Mouse (Mus musculus): ENCODE results near the gene Abca8a. TPM values are rescaled to one million over a fixed set of nuclear protein-coding genes. Genes with fewer than 3 reads are reported as not detected.
A peak's percentile ranks its signal among the peaks of the same experiment; 100 is the strongest.
"Not testable (repeated sequence)": the region's sequence is repeated elsewhere in the genome, so short reads cannot be mapped to it uniquely, and the experiment has no call there.

Gene Abca8a
- polyA plus RNA-seq, 1 experiment from 2014 or later: 6.7 TPM

DNA sequence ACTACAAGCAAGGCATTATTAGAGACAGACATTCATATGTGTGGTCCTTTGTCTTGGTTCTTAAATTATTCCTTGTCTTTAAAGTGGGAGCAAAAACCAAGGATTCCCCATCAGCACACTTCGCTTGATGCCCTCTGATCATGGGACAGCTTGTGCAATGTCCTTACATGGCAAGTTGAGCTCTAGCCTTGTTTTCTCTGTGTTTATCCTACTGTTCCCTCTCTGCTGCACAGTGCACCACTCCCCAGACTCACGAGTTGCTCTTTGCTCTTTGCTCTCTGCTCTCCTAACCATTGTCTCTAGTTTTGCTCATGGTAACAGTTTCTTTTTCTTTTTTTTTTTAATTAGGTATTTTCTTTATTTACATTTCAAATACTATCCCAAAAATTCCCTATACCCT, 35.7 kb downstream of the Abca8a start:
- Histone ChIP-seq H3K4me3 (no peak overlapping the region), H3K27me3 (no peaks in the 10 kb centered on the region), H3K27ac (no peak overlapping the region), H3K9me3 (no peaks in the 10 kb centered on the region), H3K9ac (no peak overlapping the region), H3K4me2 (no peak overlapping the region), H3K36me3 (no peaks in the 10 kb centered on the region), H3K4me1 (no peaks in the 10 kb centered on the region)
- 62% methylated on average over 2 of the region's 2 CpGs for WGBS
- no peak for ATAC-seq (ENCODE audit: borderline replicate concordance, extremely low read depth, low FRiP score, low TSS enrichment)

DNA sequence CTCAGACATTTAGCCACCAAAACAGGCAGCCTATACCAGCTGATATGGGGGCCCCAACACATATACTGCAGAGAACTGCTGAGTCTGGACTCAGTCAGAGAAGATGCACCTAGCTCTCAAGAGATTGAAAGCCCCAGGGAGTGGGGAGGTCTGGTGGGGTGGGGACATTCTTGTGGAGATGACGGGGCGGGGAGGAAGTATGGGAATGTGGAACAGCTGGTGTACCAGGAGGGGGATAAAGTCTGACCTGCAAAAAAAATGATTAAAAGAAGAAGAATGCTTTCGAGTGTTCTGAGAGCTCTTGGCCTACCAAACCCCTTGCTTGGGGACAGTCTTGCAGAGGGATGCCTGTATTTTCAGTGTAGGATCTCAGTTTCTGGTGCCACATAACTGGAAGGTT, 42.1 kb downstream of the Abca8a start:
- WGBS: 45% methylated on average over 3 of the region's 3 CpGs
- H3K4me3 ChIP-seq: no peak overlapping the region
- no peak overlapping the region for H3K27ac ChIP-seq
- no peak for ATAC-seq (ENCODE audit: borderline replicate concordance, extremely low read depth, low FRiP score, low TSS enrichment)
- no peak overlapping the region for H3K9ac ChIP-seq
- no peaks in the 10 kb centered on the region for H3K36me3 ChIP-seq
- no peaks in the 10 kb centered on the region for H3K4me1 ChIP-seq
- no peaks in the 10 kb centered on the region for H3K9me3 ChIP-seq
- H3K4me2 ChIP-seq: no peak overlapping the region
- H3K27me3 ChIP-seq: no peaks in the 10 kb centered on the region

DNA sequence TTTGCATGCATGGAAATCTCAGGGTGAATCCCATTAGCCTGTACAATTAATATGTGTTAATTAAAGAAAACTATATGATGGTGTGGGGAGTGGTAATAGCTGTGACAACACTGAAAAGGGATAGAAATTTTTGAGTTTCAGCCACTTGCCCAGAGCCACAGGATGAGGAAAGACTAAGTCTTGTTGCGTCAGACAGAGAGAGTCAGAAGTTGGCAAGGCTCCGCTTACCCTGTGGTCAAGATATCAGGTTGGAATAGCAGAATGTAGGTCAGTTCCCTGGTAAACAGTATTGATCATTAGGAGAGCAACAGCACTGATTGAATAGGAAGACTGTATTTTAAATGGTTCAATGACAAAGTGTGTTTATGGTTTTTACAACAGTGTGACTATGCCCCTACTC, 58.0 kb downstream of the Abca8a start:
- no peaks in the 10 kb centered on the region for H3K9me3 ChIP-seq
- 86% methylated on average over 2 of the region's 2 CpGs for WGBS
- no peak for ATAC-seq (ENCODE audit: borderline replicate concordance, extremely low read depth, low FRiP score, low TSS enrichment)
- H3K4me3 ChIP-seq: no peak overlapping the region
- H3K9ac ChIP-seq: no peak overlapping the region
- H3K4me2 ChIP-seq: no peak overlapping the region
- no peaks in the 10 kb centered on the region for H3K27me3 ChIP-seq
- no peaks in the 10 kb centered on the region for H3K4me1 ChIP-seq
- no peaks in the 10 kb centered on the region for H3K36me3 ChIP-seq
- H3K27ac ChIP-seq: no peak overlapping the region

DNA sequence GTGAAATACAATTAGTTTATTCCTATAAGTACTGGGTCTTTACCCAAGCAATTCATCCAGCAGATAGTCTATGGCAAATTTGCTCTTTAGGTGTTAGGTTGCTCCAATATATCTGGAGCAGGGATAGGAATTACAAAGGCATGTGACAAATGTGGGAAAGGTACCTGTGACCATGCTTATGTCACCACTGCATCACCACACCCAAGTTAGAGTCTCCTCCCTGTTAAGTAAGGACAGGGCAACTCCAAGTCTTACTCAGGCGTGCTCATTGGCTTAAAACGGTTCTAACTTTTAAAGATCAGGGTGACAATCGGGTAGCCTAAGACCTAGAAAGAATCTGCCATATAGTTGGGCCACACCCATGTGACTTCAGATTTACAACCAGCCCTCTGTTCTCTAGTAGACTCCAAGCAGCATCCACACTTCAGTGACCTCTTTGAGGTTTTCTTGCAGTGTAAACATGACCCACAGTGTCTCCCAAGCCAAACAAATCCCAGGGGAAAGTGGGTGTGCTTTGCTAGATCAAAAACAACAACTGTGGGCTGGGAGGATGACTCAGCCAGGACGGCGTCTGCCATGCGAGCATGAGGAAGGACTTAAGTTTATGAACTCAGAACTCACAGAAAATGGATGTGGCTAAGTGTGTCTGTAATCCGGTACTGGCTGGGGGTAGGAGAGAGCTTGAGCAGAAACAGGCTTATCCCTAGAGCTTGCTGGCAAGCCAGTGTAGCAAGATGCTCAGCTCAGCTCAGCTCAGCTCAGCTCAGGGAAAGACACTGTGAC, 66.7 kb downstream of the Abca8a start:
- H3K9ac ChIP-seq: no peak overlapping the region
- no peaks in the 10 kb centered on the region for H3K4me1 ChIP-seq
- H3K36me3 ChIP-seq: no peaks in the 10 kb centered on the region
- peak; percentile 46; the same call in 1 of the 2 replicates for ATAC-seq (ENCODE audit: borderline replicate concordance, extremely low read depth, low FRiP score, low TSS enrichment)
- H3K4me3 ChIP-seq: no peak overlapping the region
- H3K4me2 ChIP-seq: no peak overlapping the region
- 39% methylated on average over 7 of the region's 7 CpGs for WGBS
- H3K27ac ChIP-seq: no peak overlapping the region
- H3K9me3 ChIP-seq: no peaks in the 10 kb centered on the region
- H3K27me3 ChIP-seq: no peaks in the 10 kb centered on the region

DNA sequence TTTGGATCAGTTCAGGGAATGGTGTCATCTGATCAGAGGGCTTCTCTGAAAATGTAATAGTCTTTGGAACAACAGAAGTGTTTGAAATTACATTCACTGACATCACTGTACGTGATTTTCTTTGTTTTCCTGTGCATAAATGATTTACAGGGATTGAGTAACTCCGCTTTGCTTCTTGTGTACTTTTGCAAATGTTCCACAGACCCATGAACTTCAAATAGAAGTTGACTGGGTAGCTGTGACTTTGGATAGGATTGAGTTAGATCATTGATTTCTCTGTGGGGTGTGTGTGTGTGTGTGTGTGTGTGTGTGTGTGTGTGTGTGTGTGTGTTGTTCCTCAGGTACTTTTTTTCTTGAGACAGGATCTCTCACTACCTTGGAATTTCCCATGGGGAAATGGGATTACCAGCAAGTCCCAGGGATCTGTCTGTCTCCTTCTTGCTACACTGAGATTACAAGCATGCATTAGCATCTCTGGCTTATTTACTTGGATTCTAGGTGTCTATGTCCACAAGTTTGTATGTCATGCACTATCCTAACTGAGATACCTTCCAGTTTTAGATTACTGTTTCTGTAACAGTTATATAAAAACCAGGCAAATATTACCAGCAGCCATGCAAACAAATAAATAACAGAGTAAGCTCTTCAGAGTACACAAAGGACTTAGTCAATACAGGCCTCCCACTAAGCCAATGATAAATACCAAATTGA, 84.8 kb downstream of the Abca8a start:
- H3K9me3 ChIP-seq: no peaks in the 10 kb centered on the region
- ATAC-seq (ENCODE audit: borderline replicate concordance, extremely low read depth, low FRiP score, low TSS enrichment): no peak
- no peak overlapping the region for H3K4me3 ChIP-seq
- H3K27ac ChIP-seq: no peak overlapping the region
- no peaks in the 10 kb centered on the region for H3K36me3 ChIP-seq
- no peaks in the 10 kb centered on the region for H3K27me3 ChIP-seq
- no peak overlapping the region for H3K4me2 ChIP-seq
- H3K9ac ChIP-seq: no peak overlapping the region
- 63% methylated on average over 2 of the region's 2 CpGs for WGBS
- H3K4me1 ChIP-seq: no peaks in the 10 kb centered on the region

DNA sequence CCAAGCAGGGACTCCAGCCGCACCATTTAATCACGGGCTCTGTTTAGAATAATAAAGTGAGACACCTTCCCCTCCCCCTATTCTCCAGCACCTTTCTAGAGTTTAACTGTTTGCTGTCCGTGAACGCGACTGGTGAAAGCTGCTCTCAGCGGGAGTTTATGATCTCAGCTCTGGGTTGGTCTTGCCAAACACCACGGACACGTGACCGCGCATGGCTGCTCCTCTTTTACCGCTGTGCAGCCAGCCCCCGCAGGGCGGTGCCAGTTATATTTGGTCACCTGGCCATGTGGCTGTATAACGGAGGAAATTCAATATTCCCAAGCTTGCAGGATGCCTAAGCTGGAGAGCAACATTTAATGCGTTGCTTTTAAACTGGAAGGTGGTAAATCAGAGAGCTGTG, 100.2 kb downstream of the Abca8a start, which contains the start of gene Abca8b:
Gene Abca8b, minus strand, starts transcription at position 222 of the 400 bp plus-strand sequence.
- H3K4me1 ChIP-seq: peaks cover 13% of the 10 kb centered on the region
- no peak within 1 kb of the TSS for H3K27ac ChIP-seq
- H3K9me3 ChIP-seq: no peaks in the 10 kb centered on the region
- H3K4me2 ChIP-seq: peak within 1 kb of the TSS; percentile 79
- peak within 1 kb of the TSS; percentile 11; the same call in 1 of the 2 replicates for H3K9ac ChIP-seq
- under 1% methylated on average over 15 of the region's 15 CpGs for WGBS
- H3K4me3 ChIP-seq: peak within 1 kb of the TSS; percentile 45
- no peaks in the 10 kb centered on the region for H3K36me3 ChIP-seq
- H3K27me3 ChIP-seq: no peaks in the 10 kb centered on the region
- ATAC-seq (ENCODE audit: borderline replicate concordance, extremely low read depth, low FRiP score, low TSS enrichment): peak; percentile 91; the same call in 1 of the 2 replicates

DNA sequence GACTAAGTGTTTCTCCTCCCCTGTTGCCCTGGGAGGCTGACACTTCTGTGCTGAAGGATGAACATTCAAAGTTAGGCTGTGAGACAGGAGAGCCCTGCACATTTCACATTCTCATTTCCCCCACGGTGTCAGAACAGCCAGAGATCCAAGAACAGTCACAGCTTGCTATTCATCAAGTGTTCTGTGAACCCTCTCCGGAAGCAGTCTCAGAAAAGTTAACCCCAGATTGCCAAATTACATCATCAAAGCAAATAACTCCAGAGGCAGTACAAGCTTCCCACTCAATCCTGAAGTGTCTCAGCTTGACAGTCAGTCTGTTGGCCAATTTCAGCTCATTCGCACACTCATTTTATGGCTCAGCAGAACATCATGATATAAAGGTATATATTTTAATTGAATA, 100.8 kb downstream of the Abca8a start:
- H3K9me3 ChIP-seq: no peaks in the 10 kb centered on the region
- H3K4me2 ChIP-seq: peak overlapping the region; percentile 79
- ATAC-seq (ENCODE audit: borderline replicate concordance, extremely low read depth, low FRiP score, low TSS enrichment): peak; percentile 50; the same call in 1 of the 2 replicates
- peak overlapping the region; percentile 45 for H3K4me3 ChIP-seq
- H3K27ac ChIP-seq: no peak overlapping the region
- peaks cover 13% of the 10 kb centered on the region for H3K4me1 ChIP-seq
- WGBS: 2% methylated on average over 3 of the region's 3 CpGs
- no peak overlapping the region for H3K9ac ChIP-seq
- H3K36me3 ChIP-seq: no peaks in the 10 kb centered on the region
- no peaks in the 10 kb centered on the region for H3K27me3 ChIP-seq

DNA sequence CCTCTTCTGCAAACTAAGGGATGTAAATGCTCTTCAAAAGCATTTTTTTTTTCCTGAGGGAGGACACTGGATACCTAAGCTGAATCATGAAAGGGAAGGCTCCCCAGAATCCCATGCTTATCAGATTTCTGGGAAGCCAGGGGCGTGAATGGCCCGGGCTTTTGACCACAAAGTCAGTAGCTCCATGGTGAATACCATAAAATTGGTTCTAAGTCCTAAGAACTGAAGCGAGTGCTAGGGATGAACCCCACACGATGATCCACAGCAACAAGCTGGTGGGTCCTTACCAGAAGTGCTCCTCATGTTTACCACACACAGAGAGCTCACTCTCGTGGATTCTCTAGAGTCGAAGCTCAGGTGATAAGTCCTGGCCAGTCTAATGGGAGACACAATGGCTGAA, 101.8 kb downstream of the Abca8a start:
- no peaks in the 10 kb centered on the region for H3K9me3 ChIP-seq
- H3K4me2 ChIP-seq: no peak overlapping the region
- H3K27ac ChIP-seq: no peak overlapping the region
- no peaks in the 10 kb centered on the region for H3K36me3 ChIP-seq
- H3K9ac ChIP-seq: no peak overlapping the region
- peaks cover 13% of the 10 kb centered on the region for H3K4me1 ChIP-seq
- no peaks in the 10 kb centered on the region for H3K27me3 ChIP-seq
- 33% methylated on average over 6 of the region's 6 CpGs for WGBS
- no peak for ATAC-seq (ENCODE audit: borderline replicate concordance, extremely low read depth, low FRiP score, low TSS enrichment)
- H3K4me3 ChIP-seq: no peak overlapping the region

DNA sequence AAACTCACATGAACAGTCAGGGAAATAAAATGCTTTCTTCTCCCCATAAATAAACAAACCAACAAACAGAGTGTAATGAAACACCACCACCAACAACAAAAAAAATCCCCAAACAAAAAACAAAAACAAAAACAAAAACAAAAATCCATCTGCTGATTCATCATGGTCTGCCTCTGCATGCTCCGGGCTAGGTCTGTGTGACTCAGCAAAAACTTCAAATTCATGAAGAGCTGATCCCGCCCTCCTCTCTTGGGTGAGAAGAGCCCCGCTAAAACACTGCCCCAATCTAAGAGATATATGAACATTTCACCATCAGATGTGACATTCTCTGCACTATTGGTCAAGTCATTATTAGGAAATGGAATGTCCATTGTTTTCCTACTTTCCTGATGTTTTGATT, 104.5 kb downstream of the Abca8a start:
- Histone ChIP-seq H3K4me1 (peaks cover 15% of the 10 kb centered on the region), H3K27me3 (no peaks in the 10 kb centered on the region), H3K9ac (no peak overlapping the region), H3K4me2 (no peak overlapping the region), H3K4me3 (no peak overlapping the region), H3K27ac (no peak overlapping the region), H3K36me3 (no peaks in the 10 kb centered on the region), H3K9me3 (no peaks in the 10 kb centered on the region)
- WGBS: 72% methylated on average over 3 of the region's 3 CpGs
- no peak for ATAC-seq (ENCODE audit: borderline replicate concordance, extremely low read depth, low FRiP score, low TSS enrichment)

DNA sequence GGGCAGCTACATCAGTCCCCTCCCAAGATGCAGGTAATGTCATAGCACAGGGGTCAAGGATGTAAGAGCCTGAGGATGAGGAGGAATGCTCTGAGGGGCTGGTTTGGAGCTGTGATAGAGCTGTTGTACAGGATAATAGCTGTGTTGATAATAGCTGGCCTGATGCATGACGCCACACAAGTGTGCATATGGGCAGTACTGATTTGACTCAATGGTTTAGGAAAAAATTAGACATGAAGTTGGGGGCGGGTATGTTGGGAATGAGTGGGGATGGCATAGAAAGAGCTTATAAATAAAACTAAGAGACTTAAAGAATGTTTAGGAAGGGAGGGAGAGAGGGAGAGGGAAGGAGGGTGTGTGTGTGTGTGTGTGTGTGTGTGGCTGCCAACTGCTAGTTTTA, 105.5 kb downstream of the Abca8a start:
- 83% methylated on average over 2 of the region's 2 CpGs for WGBS
- Histone ChIP-seq H3K9ac (no peak overlapping the region), H3K36me3 (no peaks in the 10 kb centered on the region), H3K9me3 (no peaks in the 10 kb centered on the region), H3K4me3 (no peak overlapping the region), H3K4me2 (no peak overlapping the region), H3K27me3 (no peaks in the 10 kb centered on the region), H3K4me1 (peaks cover 11% of the 10 kb centered on the region), H3K27ac (no peak overlapping the region)
- no peak for ATAC-seq (ENCODE audit: borderline replicate concordance, extremely low read depth, low FRiP score, low TSS enrichment)

DNA sequence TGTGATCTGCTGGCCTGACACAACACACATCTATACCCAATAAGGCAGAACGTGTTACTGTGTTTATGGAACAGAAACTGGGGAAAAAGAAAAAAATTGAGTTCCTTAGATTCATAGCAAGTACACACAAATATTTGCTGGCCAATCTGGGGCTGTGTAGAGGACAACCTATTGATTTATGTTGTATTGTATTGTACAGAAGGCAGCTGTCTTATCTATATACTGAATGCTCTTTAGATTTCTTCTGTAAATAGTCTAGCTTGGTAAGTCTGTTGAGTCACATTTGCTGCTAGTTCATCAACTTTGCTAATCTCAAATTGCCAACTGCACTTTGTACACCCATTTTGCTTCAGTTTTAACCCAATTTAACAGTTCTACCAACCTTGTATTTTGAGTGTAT, 107.6 kb downstream of the Abca8a start:
- no peak overlapping the region for H3K4me3 ChIP-seq
- H3K4me2 ChIP-seq: no peak overlapping the region
- no peak overlapping the region for H3K27ac ChIP-seq
- 35% methylated on average over 1 of the region's 1 CpGs for WGBS
- ATAC-seq (ENCODE audit: borderline replicate concordance, extremely low read depth, low FRiP score, low TSS enrichment): no peak
- no peaks in the 10 kb centered on the region for H3K36me3 ChIP-seq
- H3K4me1 ChIP-seq: 0 out of 2 replicates have a peak, but pooled peaks cover 2% of the 10 kb centered on the region
- no peaks in the 10 kb centered on the region for H3K9me3 ChIP-seq
- no peak overlapping the region for H3K9ac ChIP-seq
- no peaks in the 10 kb centered on the region for H3K27me3 ChIP-seq

DNA sequence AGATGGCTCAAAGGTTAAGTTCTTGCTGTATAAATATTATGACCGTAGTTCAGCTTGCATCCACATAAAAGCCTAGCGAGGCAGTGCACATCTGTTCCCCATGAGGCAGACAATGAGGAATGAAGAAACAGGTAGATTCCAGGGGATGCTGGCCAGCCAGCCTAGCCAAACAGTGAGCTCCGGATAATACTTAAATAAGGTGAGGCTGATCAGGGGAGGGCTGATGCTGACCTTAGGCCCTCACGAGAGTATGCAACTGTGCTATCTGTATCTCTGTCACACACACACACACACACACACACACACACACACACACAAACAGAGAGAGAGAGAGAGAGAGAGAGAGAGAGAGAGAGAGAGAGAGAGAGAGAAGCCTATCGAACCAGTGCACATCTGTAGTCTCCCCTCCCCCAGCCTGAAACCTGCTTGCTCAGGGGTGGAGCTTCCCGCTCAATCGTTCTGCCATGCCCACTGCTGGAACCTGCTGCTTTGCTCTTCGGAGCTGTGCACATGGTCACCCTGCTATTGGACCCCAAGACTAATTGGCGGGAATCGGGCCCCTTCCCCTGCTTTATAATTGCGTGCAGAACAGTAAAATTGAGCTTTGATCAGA, 108.2 kb downstream of the Abca8a start:
- not testable (repeated sequence) for H3K36me3 ChIP-seq; H3K4me1 ChIP-seq; H3K9me3 ChIP-seq; H3K9ac ChIP-seq; ATAC-seq (ENCODE audit: borderline replicate concordance, extremely low read depth, low FRiP score, low TSS enrichment); H3K4me3 ChIP-seq; H3K4me2 ChIP-seq; H3K27ac ChIP-seq; H3K27me3 ChIP-seq
- 31% methylated on average over 11 of the region's 11 CpGs for whole genome bisulfite sequencing

Measured in lung, embryonic 15.5 days (tissue).